Mouse (Mus musculus) CD4-positive helper T cell, adult 2 months (primary cell): ENCODE measurements around the gene Tirap.

Experiments
- DNase-seq: peaks from one replicate; pipeline ENCODE4 v3.0.0-alpha.2; 2012; ENCODE audit warnings: low read depth, missing footprints, low spot score

Gene Tirap

GRCm38 (mm10) chr9:35192983-35193542, 7.0 kb downstream of the Tirap start:
- no peak for DNase-seq

DNA sequence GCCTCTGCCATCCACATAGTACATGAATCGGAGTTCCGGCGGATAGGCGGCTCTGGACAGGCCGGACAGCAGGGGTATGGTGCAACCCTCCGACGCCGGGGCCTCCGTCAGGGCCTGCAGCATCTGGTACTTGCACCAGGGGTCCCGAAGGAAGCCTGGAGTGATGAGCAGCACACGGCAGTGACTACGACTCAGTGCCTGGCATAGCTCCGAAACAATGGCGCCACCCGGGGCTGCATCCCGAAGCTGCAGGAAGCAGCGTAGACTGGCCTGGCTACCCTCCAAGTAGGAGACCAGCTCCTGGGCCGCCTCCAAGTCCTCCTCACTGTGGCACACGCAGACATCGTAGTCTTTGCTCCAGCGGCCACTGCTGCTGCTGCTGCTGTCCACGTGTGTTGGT, 11.4 kb downstream of the Tirap start:
- no peak for DNase-seq

DNA sequence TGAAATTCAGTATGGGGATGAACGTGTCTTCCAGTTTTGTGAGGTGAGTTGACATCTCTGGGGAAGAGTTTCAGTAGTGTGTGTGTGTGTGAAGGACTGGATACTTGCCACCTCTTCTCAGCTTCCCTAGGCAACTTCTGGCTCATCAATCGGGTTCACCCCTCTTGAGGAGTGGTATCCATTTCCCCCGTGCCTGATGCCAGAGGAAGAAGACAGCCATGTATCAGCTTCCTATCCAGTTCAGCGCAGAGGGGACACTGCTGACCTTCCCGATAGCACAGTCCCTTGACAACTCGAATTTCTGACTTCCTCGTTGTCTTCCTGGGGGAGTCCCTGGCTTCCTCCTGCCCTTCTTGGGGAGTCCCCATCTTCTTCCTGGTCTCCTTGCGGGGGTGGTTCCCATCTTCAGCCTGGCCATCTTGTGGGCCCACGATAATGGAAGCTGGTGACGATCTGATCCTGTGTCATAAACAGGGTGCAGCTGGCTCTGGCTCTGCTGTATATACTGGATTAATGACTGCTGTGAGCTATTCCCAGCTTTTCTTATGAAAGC, 12.7 kb downstream of the Tirap start:
- no peak for DNase-seq

DNA sequence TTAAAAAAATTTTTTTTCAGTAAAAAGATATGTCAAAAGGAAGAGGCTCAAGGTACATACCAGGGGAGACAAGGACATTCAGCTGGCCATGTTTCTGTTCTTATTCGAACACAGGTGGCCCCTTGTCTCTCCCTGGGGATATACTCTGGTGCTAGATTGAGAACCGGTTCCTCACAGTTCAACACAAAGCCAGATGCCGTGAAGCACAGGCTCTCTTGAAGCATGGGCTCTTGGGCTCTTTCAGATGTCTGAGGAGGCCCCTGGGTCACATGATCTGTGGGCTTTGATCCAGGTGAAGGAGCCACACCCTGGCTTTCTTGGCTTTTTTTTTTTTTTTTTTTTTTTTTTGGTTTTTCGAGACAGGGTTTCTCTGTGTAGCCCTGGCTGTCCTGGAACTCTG, 13.7 kb downstream of the Tirap start:
- no peak for DNase-seq

DNA sequence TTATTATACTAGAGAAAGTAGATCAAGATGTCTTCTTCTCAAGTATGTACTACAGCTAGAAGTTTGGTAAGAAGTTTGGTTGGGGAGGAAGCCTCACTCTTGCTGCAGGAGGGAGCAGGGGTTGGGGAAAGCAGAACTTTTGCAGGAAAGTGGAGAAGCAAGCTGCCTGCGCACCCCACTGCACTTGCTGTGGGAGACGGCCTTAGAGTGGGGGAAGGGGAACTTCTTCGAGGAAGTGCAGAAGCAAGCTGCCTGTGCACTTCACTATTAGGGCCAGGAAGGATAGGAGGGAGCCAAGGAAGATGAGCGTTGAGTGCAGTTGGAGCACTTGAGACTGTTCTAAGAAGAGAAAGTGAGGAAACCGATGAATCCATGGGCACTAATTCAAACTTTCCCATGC, 16.7 kb downstream of the Tirap start:
- no peak for DNase-seq

DNA sequence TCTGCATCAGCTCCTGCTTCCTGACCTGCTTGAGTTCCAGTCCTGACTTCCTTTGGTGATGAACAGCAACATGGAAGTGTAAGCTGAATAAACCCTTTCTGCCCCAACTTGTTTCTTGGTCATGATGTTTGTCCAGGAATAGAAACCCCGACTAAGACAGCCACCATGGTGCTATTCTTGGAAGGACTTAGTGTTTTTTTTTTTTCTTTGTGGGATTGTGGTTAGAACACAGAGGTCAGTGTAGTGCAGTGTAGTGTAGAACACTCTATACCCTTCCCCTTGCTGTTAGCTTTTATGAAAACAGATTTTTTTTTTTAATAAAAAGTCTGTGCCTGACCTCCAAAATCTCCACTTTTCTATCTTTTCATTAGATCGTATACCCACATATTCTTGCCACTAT, 17.3 kb downstream of the Tirap start:
- DNase-seq: no peak

DNA sequence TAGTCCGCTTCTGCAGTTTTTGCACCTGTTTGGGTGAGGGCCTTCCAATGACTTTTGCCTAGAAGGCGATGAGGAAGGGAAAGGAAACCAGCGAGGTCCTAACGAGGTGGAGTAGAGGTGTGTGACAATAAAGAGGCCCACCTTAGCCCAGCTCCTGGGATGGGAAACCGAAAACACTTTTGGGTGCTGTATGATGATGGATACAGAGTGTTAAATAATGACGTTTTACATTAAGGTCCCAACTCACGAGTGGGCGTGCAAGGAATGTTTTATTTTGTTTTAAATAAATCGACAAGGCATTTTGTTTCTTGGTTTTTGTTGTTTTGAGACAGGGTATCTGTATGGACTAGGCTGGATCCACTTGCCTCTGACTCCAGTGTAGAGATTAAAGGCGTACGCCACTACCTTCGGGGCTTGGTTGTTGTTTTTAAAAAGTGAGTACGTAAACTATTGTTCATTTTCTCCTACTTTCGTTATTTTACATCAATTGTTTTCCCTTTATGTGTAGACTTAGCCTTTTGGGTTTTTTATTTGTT, 23.9 kb downstream of the Tirap start:
- no peak for DNase-seq

- peak; percentile 96 for DNase-seq
These were observed 24.6 kb downstream of the Tirap start, which contains the start of gene Dcps for GRCm38 (mm10) chr9:35175251-35176123. TSS of gene Dcps (minus strand) at chr9:35176061.

DNA sequence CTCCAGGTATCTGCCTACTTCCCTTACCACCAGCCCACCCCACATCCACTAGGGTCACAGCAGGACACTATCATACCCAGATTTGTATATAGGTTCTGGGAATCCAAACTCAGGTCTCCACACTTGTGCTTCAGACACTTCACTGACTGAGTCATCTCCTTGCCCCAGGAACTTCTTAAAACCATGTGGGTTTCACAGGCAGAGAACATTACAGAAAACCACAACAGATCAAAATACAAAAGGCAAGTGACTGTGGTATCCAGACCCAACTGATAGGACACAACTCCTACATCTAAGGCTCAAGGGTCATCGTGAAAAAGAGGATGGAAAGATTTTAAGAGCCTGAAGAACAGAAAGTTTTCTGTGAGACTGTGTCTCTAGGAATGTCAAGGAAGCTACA, 26.8 kb downstream of the Tirap start:
- DNase-seq: no peak

GRCm38 (mm10) chr9:35170071-35170470, 30.0 kb downstream of the Tirap start:
- no peak for DNase-seq

DNA sequence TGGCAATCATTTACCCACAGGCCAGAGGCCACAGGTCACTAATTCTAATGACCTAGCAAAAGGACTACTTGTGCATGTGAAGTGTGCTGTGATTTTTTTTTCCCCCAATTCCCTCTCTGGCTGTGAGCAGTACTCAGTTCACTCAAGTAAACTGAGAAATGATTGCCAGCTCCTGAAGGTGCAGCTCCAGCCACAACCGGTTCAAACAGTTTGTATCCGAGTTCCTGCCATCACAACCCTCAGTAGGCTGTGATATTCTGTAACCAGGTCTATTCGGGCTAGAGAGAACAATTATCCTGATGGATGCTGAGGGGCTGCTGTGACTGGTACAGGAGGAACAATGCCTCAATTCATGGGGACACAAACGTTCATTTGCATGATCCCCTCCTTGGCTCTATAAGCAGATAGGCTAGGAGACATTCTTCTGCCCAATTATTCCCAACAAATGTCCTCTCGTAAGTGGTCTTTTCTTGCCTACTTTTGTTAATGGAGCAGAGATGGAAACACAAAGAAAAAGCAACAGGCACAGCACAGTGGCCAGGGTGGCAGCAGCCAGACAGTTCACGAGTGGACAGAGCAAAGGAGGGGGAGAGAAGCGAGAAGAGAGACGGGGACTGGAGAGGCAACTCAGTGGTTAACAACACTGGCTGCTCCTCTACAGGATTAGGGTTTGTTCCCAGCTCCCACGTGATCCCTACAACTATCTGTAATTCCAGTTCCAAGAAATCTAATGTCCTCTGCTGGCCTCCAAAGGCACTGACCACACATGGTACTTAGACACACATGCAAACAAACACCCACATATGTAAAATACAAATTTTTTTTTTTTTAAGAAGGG, 33.1 kb downstream of the Tirap start:
- no peak for DNase-seq

DNA sequence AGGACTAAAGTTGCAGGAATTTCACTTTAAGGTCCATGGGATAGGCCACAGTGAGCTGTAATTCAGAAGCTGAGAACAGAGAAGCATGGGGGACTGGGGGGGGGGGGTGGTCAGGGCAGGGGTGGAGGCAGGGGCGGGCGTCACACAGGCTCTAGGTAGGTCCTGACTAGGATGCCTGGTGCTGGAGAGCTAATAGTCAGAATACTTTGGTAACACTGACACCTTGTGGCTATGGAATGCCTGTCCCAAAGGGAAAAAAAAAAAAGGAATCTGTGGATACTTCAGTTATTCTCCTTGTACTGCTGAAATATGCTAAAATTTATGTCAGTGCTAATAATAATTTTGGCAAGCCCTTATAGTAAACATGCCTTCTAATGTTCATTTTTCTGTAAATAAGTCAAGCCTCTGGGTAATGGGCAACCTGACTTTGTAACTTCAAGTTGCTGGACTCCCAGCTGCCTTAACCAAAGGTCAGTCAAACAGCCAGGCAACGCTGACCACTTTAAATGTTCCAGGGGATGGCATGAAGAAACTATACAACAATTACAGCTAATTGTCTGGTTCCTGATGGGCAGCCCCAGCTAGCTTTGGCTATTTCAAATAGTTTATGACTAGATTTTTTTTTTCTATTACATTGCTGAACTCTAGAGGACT, 33.8 kb downstream of the Tirap start:
- peak; percentile 23 for DNase-seq

GRCm38 (mm10) chr9:35164142-35164874, 35.8 kb downstream of the Tirap start:
- no peak for DNase-seq

GRCm38 (mm10) chr9:35163011-35163690, 36.9 kb downstream of the Tirap start:
- no peak for DNase-seq

GRCm38 (mm10) chr9:35161721-35162120, 38.4 kb downstream of the Tirap start:
- DNase-seq: no peak

DNA sequence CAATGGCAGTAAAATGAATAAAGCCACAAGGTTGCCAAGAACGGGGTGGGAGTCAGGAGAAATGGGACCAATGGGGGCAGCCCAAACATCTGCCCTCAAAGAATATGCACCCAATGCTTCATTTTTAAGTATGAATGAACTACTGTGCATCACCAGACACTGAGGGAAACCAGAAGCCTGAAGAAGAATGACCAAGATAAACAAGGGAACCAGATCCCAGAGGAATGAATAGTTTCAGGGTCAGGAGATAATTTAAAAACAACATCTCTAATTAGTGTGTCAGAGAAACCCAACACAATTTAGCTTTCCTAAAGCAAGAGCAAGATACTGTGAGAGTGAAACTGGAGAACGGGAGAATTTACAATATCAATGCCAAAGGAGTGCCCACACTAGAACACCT, 39.4 kb downstream of the Tirap start:
- DNase-seq: no peak

GRCm38 (mm10) chr9:35158477-35158876, 41.6 kb downstream of the Tirap start:
- no peak for DNase-seq

DNA sequence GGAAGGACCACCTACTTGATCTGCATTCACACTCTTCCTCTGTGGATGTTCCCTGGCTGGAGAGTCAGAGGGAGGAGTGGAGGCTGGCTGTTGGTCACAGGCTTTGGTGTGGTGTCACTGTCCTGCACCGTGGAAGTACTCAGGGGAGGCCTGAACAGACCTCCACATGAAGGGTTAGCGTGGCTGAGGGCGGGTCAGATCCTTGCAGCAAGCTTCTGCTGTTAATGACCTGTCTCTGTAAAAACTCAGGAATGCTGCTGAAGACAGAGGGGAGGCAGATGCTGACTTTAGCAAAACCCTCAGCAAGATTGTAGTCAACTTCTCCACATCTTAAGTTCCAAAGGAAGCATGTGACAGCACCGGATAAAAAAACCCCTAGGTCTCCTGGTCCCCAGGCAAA, 43.2 kb downstream of the Tirap start:
- DNase-seq: no peak

DNA sequence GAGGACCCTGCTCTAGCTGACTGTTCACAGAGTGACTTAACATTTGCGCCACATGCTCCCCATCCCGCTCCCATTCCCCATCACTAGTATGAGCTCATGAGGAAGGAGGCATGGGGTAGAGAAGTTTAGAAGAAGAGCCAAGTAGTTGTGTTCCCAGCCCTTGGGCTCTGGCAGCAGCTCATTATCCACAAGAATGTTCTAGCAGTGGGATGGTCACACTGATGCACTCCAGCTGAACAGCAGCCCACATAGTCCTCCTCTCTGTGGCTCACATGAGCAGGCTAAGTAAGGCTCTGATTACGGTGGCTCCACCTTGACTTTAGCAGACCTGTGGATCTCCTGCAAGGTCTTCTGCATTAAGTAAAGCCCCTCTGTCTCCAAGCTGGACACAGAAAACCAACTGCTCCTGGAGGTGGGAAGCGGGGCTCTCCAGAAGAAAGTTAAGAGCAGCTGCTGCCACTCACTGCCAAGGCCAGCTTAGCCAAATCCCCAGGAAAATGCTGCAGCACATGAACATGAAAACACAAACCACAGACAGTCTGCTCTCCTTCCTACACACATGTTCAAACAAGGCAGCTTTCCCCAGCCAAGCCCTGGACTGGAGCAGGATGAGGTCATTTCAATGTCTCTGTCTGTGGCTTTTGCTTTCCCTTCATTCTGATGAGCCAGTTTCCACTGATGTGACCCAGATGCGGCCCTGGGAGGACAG, 43.9 kb downstream of the Tirap start:
- DNase-seq: no peak
